Mouse (Mus musculus): ENCODE data around the gene Nfatc2. TPM values are rescaled to one million over a fixed set of nuclear protein-coding genes. Genes with fewer than 3 reads are reported as not detected.

The Nfatc2 gene
- polyA plus RNA-seq, 1 experiment from 2014 or later = 2.5 TPM

DNA sequence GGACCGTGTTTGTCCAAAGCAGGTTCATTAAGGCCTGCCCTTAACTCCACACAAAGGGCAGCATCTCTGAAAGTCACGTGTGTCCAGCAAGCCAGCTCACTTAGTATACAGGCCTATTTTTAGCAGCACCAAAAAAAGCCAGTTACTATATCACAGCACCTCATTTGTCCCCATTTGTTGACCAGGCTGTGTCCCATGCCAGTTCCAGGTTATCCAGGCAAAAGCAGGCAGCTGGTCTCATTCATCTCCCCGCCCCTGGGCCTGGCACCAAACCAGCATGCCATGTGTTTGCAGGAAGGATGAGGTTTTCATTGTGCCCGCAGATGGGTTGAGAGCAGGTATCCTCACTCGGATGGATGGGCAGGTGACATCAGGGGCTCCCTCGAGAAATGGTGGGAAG lies 16.6 kb downstream of the Nfatc2 start:
- 78% methylated on average over 6 of the region's 6 CpGs for WGBS
- Histone ChIP-seq H3K36me3 (no peaks in the 10 kb centered on the region), H3K27me3 (peaks cover 12% of the 10 kb centered on the region), H3K9me3 (replicated peaks) (no peaks in the 10 kb centered on the region), H3K4me2 (no peak overlapping the region), H3K27ac (no peak overlapping the region), H3K4me1 (peaks cover 68% of the 10 kb centered on the region), H3K9ac (no peak overlapping the region), H3K4me3 (replicated peaks) (no peak overlapping the region)
- ATAC-seq (replicated peaks; ENCODE audit: low FRiP score) = no peak

DNA sequence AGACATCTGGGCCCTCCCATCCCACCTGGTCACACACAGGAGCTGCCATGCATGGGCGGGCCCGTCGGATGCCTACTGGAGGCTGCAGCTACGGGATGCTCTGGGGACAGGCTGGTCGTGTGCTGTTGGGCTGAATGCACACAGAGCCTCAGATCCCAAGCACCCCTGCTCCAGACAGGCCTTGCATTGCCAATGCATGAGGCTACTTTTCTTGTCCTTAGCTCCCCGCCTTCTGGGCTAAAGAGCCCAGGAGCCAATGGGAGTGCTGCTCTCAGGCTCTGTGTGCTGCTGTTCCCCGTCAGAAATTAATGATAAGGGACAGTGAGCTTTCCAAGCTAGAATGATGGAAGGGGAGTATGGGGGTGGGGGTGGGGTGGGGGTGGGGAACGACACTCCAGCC lies 17.0 kb downstream of the Nfatc2 start:
- H3K36me3 ChIP-seq = no peaks in the 10 kb centered on the region
- H3K4me1 ChIP-seq = peaks cover 68% of the 10 kb centered on the region
- no peak overlapping the region for H3K4me3 ChIP-seq (replicated peaks)
- no peaks in the 10 kb centered on the region for H3K9me3 ChIP-seq (replicated peaks)
- no peak overlapping the region for H3K9ac ChIP-seq
- no peak overlapping the region for H3K4me2 ChIP-seq
- ATAC-seq (replicated peaks; ENCODE audit: low FRiP score) = no peak
- WGBS = 52% methylated on average over 8 of the region's 8 CpGs
- peaks cover 7% of the 10 kb centered on the region for H3K27me3 ChIP-seq
- no peak overlapping the region for H3K27ac ChIP-seq

DNA sequence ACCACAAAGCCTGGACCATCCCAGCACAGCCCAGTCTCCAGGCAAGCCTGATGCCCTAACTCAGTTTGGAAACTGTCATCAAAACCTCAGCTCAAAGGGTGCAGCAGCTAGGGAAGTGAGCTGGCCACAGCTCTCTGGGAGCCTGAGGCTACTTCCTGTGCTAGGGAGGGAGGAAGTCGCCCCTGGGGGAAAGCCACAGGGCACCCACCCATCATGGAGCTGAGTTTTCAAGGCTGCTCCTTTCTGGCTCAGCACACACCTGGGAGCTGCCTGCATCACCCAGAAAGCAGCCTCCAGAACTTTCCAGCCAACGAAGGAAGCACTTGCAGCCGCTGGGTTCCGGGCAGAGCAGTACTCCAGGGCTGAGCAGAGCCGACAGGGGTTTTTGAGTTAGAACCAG lies 18.4 kb downstream of the Nfatc2 start:
- 79% methylated on average over 5 of the region's 5 CpGs for WGBS
- ATAC-seq (replicated peaks; ENCODE audit: low FRiP score) = no peak
- Histone ChIP-seq H3K9me3 (replicated peaks) (no peaks in the 10 kb centered on the region), H3K9ac (no peak overlapping the region), H3K36me3 (no peaks in the 10 kb centered on the region), H3K27me3 (no peaks in the 10 kb centered on the region), H3K4me2 (no peak overlapping the region), H3K4me1 (peaks cover 66% of the 10 kb centered on the region), H3K27ac (no peak overlapping the region), H3K4me3 (replicated peaks) (no peak overlapping the region)

DNA sequence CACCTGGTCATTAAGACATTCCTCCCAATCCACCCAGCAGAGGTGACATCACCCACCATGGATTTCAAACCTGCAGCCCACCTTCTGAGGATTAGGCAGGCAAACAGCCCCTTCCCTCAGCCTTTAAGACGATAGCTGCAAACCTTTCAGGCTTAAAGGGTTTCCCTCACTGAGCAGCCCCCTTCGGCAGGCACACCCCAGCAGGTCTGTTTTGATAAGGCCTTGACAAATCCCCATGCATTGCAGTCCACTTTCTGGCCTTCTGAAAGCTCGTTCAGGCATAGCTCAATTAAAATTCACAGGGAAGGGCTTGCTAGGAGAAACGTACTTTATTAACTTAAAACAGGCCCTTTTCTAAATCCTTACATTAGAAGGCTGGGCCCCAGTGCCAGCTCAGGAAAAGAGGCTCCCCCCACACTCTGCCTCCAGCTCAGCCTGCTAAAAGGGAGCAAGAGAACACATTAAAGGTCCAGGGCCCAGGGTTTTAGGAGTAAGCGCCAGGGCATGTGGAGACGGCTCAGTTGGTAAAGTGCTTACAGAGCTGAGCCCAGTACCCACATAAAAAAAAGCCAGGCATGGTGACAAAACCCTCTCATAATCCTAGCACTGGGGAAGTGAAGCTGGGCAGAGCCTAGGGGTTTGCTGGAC lies 20.1 kb downstream of the Nfatc2 start:
- no peaks in the 10 kb centered on the region for H3K9me3 ChIP-seq (replicated peaks)
- peak; percentile 29 for ATAC-seq (replicated peaks; ENCODE audit: low FRiP score)
- H3K27me3 ChIP-seq = no peaks in the 10 kb centered on the region
- no peaks in the 10 kb centered on the region for H3K36me3 ChIP-seq
- no peak overlapping the region for H3K9ac ChIP-seq
- H3K4me2 ChIP-seq = peak overlapping the region; percentile 38; the same call in 1 of the 2 replicates
- peak overlapping the region; percentile 89 for H3K27ac ChIP-seq
- peaks cover 71% of the 10 kb centered on the region for H3K4me1 ChIP-seq
- 38% methylated on average over 6 of the region's 6 CpGs for WGBS
- no peak overlapping the region for H3K4me3 ChIP-seq (replicated peaks)

DNA sequence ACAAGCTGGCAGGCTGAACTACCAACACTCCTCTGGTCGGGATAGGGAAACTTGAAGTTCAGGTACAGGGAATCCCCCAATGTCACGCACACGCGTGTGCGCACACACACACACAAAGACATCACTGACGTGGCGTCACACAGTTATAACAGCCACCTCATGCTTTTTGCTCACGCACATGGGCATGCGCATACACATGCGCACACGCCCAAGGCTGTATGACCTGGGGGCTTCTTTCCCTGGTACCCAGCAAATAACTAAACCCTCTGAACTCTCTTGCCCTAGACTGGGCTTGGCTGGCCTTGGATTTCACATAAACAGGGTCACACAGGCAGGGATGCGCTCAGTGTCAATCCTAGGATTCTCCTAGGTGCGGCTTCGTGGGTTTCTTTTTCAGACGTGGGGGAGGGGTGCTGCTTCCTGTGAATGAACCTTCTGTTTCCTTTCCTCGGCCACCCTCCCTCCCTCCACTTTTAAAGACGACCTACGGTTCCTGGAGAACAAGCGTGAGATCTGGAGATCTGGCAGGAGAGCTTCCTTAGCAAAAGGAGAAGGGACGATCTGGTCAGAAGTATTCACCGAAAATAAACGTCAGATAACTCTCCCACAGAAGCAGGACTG lies 21.1 kb downstream of the Nfatc2 start:
- Histone ChIP-seq H3K4me1 (peaks cover 79% of the 10 kb centered on the region), H3K4me3 (replicated peaks) (no peak overlapping the region), H3K9ac (no peak overlapping the region), H3K9me3 (replicated peaks) (no peaks in the 10 kb centered on the region), H3K27ac (peak overlapping the region; percentile 89), H3K4me2 (peak overlapping the region; percentile 38), H3K27me3 (no peaks in the 10 kb centered on the region), H3K36me3 (no peaks in the 10 kb centered on the region)
- no peak for ATAC-seq (replicated peaks; ENCODE audit: low FRiP score)
- 45% methylated on average over 22 of the region's 22 CpGs for WGBS

DNA sequence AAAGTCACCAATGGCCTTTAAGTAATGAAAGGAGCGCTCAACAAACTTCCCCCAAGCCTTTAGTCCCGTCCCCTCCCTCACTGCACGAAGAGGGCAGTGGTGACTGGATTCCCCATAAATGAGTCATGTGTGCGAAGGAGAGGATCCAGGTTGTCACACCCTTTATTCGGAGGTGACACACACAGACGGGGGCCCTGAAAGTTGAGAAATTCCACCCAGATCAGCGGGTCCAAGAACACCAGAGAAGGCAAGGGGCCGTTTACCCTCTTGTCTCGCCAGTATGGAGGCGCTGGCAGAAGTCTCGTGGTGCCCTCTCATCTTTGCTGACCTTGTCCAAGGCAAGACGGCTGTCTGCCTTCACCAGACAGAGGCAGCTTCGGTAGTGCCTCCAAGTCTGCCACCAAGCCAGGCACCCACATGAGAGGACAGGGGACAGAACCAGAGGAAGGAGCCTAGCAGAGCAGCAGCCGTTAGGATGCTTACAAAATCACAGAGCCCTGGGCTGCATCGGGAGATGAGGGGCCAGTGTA lies 21.8 kb downstream of the Nfatc2 start:
- Histone ChIP-seq H3K27me3 (no peaks in the 10 kb centered on the region), H3K36me3 (no peaks in the 10 kb centered on the region), H3K4me1 (peaks cover 86% of the 10 kb centered on the region), H3K9ac (no peak overlapping the region), H3K4me3 (replicated peaks) (no peak overlapping the region), H3K9me3 (replicated peaks) (no peaks in the 10 kb centered on the region), H3K4me2 (no peak overlapping the region), H3K27ac (0 out of 2 replicates have a peak overlapping the region, but pooled peaks have one; percentile 89)
- ATAC-seq (replicated peaks; ENCODE audit: low FRiP score) = no peak
- WGBS = 73% methylated on average over 15 of the region's 15 CpGs

DNA sequence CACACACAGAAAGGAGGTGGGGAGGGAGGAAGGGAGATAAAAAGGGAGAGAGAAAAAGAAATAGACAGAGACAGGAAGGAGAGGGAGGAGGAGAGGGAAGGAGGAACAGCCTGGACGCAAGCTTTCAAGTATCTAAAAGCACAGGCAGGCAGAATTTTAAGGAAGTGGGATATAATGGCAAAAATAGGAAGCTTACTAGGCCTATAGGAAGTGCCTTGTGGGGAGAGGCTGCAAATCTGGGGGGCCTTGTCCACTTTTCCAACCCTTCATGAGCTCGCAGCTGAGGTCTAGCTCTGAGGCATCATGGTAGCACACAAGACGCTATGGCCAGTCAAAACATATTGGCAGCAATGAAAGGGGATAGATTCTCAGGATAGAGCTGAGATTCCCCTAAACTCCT lies 22.3 kb downstream of the Nfatc2 start:
- H3K9me3 ChIP-seq (replicated peaks) = no peaks in the 10 kb centered on the region
- H3K36me3 ChIP-seq = no peaks in the 10 kb centered on the region
- H3K27me3 ChIP-seq = no peaks in the 10 kb centered on the region
- H3K4me3 ChIP-seq (replicated peaks) = no peak overlapping the region
- no peak overlapping the region for H3K4me2 ChIP-seq
- no peak for ATAC-seq (replicated peaks; ENCODE audit: low FRiP score)
- peaks cover 85% of the 10 kb centered on the region for H3K4me1 ChIP-seq
- WGBS = 80% methylated on average over 3 of the region's 3 CpGs
- H3K9ac ChIP-seq = no peak overlapping the region
- H3K27ac ChIP-seq = no peak overlapping the region

DNA sequence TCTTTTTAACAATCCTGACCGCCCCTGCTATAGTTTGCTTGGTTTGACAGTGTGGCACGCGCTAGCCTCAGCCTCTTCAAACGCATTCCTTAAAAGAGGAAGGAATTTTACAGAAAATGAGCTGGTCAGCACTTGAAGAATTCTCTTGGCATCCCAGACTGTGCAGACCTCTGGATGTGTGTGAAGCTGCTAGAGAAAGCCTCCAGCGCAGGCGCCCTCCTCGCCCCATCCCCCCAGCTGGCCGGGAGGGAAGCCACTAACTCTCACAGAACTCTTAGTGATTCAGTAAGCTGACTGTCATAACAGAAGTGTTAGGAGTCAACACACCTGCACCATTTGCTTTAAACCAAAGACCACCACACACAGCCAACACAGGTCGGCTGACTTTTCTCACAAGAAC lies 23.3 kb downstream of the Nfatc2 start:
- H3K27me3 ChIP-seq = no peaks in the 10 kb centered on the region
- no peaks in the 10 kb centered on the region for H3K9me3 ChIP-seq (replicated peaks)
- H3K9ac ChIP-seq = no peak overlapping the region
- no peak for ATAC-seq (replicated peaks; ENCODE audit: low FRiP score)
- no peaks in the 10 kb centered on the region for H3K36me3 ChIP-seq
- H3K27ac ChIP-seq = no peak overlapping the region
- H3K4me2 ChIP-seq = no peak overlapping the region
- peaks cover 76% of the 10 kb centered on the region for H3K4me1 ChIP-seq
- H3K4me3 ChIP-seq (replicated peaks) = no peak overlapping the region
- WGBS = 69% methylated on average over 9 of the region's 9 CpGs

DNA sequence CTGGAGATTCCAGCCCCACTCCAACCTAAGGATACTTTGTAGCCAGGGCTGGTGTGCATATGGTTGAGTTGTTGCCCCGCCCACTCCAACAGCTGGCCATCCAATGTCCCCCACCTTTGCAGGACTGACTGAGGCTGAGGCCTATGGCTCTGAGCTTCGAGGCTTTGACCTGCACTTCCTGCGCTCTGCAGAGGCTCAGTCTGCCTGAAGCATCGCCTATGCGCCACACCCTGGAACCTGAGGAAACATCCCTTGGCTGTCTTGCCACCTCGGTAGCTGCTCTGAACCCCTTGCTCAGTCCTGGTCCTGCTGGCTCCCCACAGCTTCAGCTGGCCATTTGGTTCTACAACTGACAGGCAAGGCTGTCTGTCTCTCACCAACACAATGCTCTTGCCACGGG lies 24.1 kb downstream of the Nfatc2 start:
- H3K4me3 ChIP-seq (replicated peaks) = no peak overlapping the region
- no peak overlapping the region for H3K4me2 ChIP-seq
- H3K36me3 ChIP-seq = no peaks in the 10 kb centered on the region
- ATAC-seq (replicated peaks; ENCODE audit: low FRiP score) = 0 out of 2 replicates have a peak, but pooled peaks have one; percentile 16
- no peaks in the 10 kb centered on the region for H3K9me3 ChIP-seq (replicated peaks)
- no peaks in the 10 kb centered on the region for H3K27me3 ChIP-seq
- 49% methylated on average over 7 of the region's 7 CpGs for WGBS
- peaks cover 72% of the 10 kb centered on the region for H3K4me1 ChIP-seq
- H3K27ac ChIP-seq = 0 out of 2 replicates have a peak overlapping the region, but pooled peaks have one; percentile 93
- no peak overlapping the region for H3K9ac ChIP-seq

DNA sequence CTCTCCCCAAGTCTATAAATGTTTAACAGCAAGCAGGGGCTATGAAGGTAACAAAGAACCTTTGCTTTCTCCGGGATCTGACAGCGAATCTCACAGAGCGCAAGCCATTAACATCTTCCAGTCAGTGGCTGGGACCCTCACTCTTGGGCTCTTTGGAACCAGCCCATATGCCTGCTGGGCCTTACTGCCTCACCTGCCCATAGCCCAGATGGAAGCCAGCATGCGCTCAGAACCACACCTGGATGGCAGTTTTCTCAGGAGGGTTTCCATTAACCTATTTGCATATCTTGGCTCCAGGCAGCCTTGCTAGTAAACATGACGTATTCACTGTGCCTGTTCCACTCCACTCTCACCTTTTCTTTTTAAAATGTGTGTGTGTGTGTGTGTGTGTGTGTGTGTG lies 25.6 kb downstream of the Nfatc2 start:
- Histone ChIP-seq H3K9ac (no peak overlapping the region), H3K36me3 (peaks cover under 1% of the 10 kb centered on the region; the same call in 1 of the 2 replicates), H3K27ac (peak overlapping the region; percentile 93), H3K27me3 (no peaks in the 10 kb centered on the region), H3K4me2 (0 out of 2 replicates have a peak overlapping the region, but pooled peaks have one; percentile 15), H3K9me3 (replicated peaks) (no peaks in the 10 kb centered on the region), H3K4me3 (replicated peaks) (no peak overlapping the region), H3K4me1 (peaks cover 60% of the 10 kb centered on the region)
- ATAC-seq (replicated peaks; ENCODE audit: low FRiP score) = peak; percentile 19; the same call in 1 of the 2 replicates
- WGBS = 62% methylated on average over 5 of the region's 5 CpGs

DNA sequence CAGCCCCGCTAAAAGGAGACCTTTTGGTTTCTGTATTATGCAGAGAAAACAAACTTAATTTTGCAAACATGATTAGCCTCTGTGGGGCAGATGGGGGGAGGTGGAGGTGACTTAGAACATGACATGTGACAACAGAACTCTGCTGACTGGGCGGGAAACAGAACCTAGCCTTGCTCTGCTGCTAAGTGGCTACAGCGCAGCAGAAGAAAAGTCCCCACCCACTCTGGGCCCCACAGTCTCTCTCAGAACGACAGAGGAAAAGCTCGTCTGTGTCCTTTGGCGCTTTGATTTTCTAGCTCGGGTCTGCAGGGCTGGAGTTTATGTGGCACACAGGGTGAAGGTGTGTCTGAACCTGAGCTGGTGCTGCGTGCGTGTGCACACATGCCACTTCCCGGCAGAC lies 26.5 kb downstream of the Nfatc2 start:
- 52% methylated on average over 10 of the region's 10 CpGs for WGBS
- no peak for ATAC-seq (replicated peaks; ENCODE audit: low FRiP score)

DNA sequence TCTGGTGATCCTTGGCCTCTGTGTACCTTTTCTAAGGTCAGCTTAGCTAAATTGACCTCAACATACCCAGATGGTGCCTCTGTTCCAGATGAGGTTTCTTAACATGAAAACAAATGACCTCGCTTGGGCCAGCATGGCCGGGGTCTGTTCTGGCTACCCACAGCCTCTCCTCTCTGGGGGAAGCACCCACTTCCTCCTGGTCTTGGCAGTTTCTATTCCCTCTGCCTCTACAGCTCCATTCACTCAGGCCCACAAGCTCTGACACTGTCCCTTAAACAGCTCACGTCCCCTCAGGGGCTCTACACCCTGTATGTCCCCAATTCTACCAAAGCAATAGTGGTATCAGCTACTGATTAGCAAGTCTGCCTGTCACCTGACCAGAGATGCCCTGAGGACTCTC lies 27.6 kb downstream of the Nfatc2 start:
- no peaks in the 10 kb centered on the region for H3K9me3 ChIP-seq (replicated peaks)
- no peak overlapping the region for H3K4me2 ChIP-seq
- no peaks in the 10 kb centered on the region for H3K27me3 ChIP-seq
- H3K4me3 ChIP-seq (replicated peaks) = no peak overlapping the region
- H3K4me1 ChIP-seq = peaks cover 41% of the 10 kb centered on the region
- peaks cover 7% of the 10 kb centered on the region; the same call in 1 of the 2 replicates for H3K36me3 ChIP-seq
- 81% methylated on average over 3 of the region's 3 CpGs for WGBS
- no peak for ATAC-seq (replicated peaks; ENCODE audit: low FRiP score)
- H3K27ac ChIP-seq = no peak overlapping the region
- no peak overlapping the region for H3K9ac ChIP-seq

More for the DNA sequence above, 26.5 kb downstream of the Nfatc2 start:
- H3K4me3 ChIP-seq (replicated peaks) = no peak overlapping the region
- peaks cover 52% of the 10 kb centered on the region for H3K4me1 ChIP-seq
- no peak overlapping the region for H3K9ac ChIP-seq
- H3K4me2 ChIP-seq = no peak overlapping the region
- no peaks in the 10 kb centered on the region for H3K9me3 ChIP-seq (replicated peaks)
- peaks cover 7% of the 10 kb centered on the region; the same call in 1 of the 2 replicates for H3K36me3 ChIP-seq
- H3K27me3 ChIP-seq = no peaks in the 10 kb centered on the region
- H3K27ac ChIP-seq = peak overlapping the region; percentile 93
